Mouse (Mus musculus) stomach, embryonic 15.5 days (tissue): ENCODE data around the gene Pdgfb. TPM values are rescaled to one million over a fixed set of nuclear protein-coding genes. Genes with fewer than 3 reads are reported as not detected.

Experiments
- ATAC-seq: fragments of 200-750 bp; cut with Nextera tagmentation; 2 replicates; pipeline ENCODE4 v1.8.0; 2017; ENCODE audit warnings: low read depth, moderate number of reproducible peaks, moderate TSS enrichment; ENCODE audit not compliant: insufficient read depth, low FRiP score
- H3K27ac ChIP-seq: fragments of 300-500 bp; sonication (generic); 2 replicates; pipeline ENCODE4 v1.5.1; 2015; ENCODE audit warnings: mild to moderate bottlenecking, inconsistent platforms
- H3K27me3 ChIP-seq: fragments of 300-500 bp; sonication (generic); replicated peaks from 2 replicates; pipeline ENCODE4 v1.6.1; 2015; ENCODE audit warnings: inconsistent platforms
- H3K36me3 ChIP-seq: fragments of 300-500 bp; sonication (generic); 2 replicates; pipeline ENCODE4 v1.6.1; 2015; ENCODE audit warnings: inconsistent platforms
- H3K4me1 ChIP-seq: fragments of 300-500 bp; sonication (generic); 2 replicates; pipeline ENCODE4 v1.6.1; 2015; ENCODE audit warnings: inconsistent platforms
- H3K4me2 ChIP-seq: fragments of 300-500 bp; sonication (generic); 2 replicates; pipeline ENCODE4 v1.6.1; 2015; ENCODE audit warnings: mild to moderate bottlenecking, inconsistent platforms
- H3K4me3 ChIP-seq: fragments of 300-500 bp; sonication (generic); replicated peaks from 2 replicates; pipeline ENCODE4 v1.5.1; 2015; ENCODE audit warnings: inconsistent platforms
- H3K9ac ChIP-seq: fragments of 300-500 bp; sonication (generic); 2 replicates; pipeline ENCODE4 v1.6.1; 2015; ENCODE audit warnings: inconsistent platforms
- H3K9me3 ChIP-seq: fragments of 300-500 bp; sonication (generic); 2 replicates; pipeline ENCODE4 v1.6.1; 2016; ENCODE audit warnings: inconsistent platforms
- WGBS: fragments of 180-500 bp; shearing (Covaris S2); methylation state at CpG from one replicate; pipeline ENCODE4 v1.1.7; 2015; 5-methylcytosine and 5-hydroxymethylcytosine counted together
- polyA plus RNA-seq: library from polyadenylated mRNA; unstranded; fragments of >200 nt; fragmentation: Nextera tagmentation; extraction: Ambion mirVana; gene quantifications from 2 replicates; pipeline ENCODE4 v1.2.1, GENCODE M21; 2015

Gene Pdgfb
- polyA plus RNA-seq, 1 experiment from 2014 or later = 4.7 TPM

DNA sequence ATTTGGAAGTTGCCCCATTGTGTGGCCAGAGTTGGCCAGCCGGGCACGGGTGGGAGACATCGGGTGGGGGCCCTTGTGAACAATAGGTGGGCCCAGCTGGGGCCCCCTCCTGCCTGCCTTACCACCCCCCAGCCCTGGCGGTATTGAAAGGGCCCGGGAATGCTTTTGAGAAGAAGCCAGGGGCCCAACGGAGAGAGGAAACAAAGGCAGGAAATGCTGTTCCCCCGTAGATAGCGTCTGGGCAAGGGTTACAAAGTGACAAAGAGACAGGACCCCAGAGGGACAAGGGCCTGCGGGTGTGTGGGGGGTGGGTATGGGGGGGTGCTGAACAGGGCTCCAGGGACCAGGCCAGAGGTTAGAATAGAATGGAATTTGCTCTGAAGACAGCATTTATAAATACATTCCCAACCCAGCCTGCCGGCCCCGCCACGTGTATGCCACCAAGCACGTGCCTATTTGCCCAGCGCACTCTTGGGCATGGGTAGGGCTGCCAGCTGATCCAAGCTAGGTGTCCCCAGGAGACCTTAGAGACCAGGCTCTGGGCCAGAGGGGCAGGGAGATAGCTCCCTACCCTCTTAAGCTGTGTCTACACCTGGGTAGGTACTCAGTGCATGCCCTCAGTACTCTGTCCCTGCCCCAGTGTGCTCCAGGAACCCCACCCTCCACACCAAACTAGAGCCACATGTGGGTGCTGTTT, 10.0 kb downstream of the Pdgfb start:
- H3K9ac ChIP-seq = no peak overlapping the region
- peak; percentile 16; the same call in 1 of the 2 replicates for ATAC-seq
- H3K27me3 ChIP-seq = no peaks in the 10 kb centered on the region
- no peaks in the 10 kb centered on the region for H3K9me3 ChIP-seq
- H3K27ac ChIP-seq = peak overlapping the region; percentile 32; the same call in 1 of the 2 replicates
- H3K4me3 ChIP-seq = no peak overlapping the region
- 40% methylated on average over 14 of the region's 14 CpGs for WGBS
- H3K36me3 ChIP-seq = no peaks in the 10 kb centered on the region
- no peak overlapping the region for H3K4me2 ChIP-seq
- peaks cover 15% of the 10 kb centered on the region for H3K4me1 ChIP-seq

GRCm38 (mm10) chr15:80003581-80003980, 11.2 kb downstream of the Pdgfb start:
- no peaks in the 10 kb centered on the region for H3K9me3 ChIP-seq
- WGBS = 48% methylated on average over 2 of the region's 2 CpGs
- H3K27ac ChIP-seq = no peak overlapping the region
- no peaks in the 10 kb centered on the region for H3K36me3 ChIP-seq
- ATAC-seq = no peak
- no peak overlapping the region for H3K4me3 ChIP-seq
- H3K4me2 ChIP-seq = no peak overlapping the region
- no peak overlapping the region for H3K9ac ChIP-seq
- no peaks in the 10 kb centered on the region for H3K27me3 ChIP-seq
- H3K4me1 ChIP-seq = peaks cover 15% of the 10 kb centered on the region

- no peaks in the 10 kb centered on the region for H3K27me3 ChIP-seq
- H3K4me1 ChIP-seq = peaks cover 15% of the 10 kb centered on the region
- H3K9ac ChIP-seq = no peak overlapping the region
- no peaks in the 10 kb centered on the region for H3K36me3 ChIP-seq
- ATAC-seq = no peak
- no peak overlapping the region for H3K27ac ChIP-seq
- H3K4me3 ChIP-seq = no peak overlapping the region
- H3K9me3 ChIP-seq = no peaks in the 10 kb centered on the region
- 89% methylated on average over 23 of the region's 23 CpGs for WGBS
- H3K4me2 ChIP-seq = no peak overlapping the region
These were observed 13.2 kb downstream of the Pdgfb start for GRCm38 (mm10) chr15:80001601-80002000.

- Histone ChIP-seq H3K36me3 (no peaks in the 10 kb centered on the region), H3K27me3 (no peaks in the 10 kb centered on the region), H3K4me2 (no peak overlapping the region), H3K4me1 (peaks cover 9% of the 10 kb centered on the region; the same call in 1 of the 2 replicates), H3K4me3 (no peak overlapping the region), H3K27ac (no peak overlapping the region), H3K9me3 (no peaks in the 10 kb centered on the region), H3K9ac (no peak overlapping the region)
- 44% methylated on average over 8 of the region's 8 CpGs for WGBS
- no peak for ATAC-seq
These were observed 14.1 kb downstream of the Pdgfb start for GRCm38 (mm10) chr15:80000694-80001093.

GRCm38 (mm10) chr15:79997988-79998387, 16.8 kb downstream of the Pdgfb start:
- no peaks in the 10 kb centered on the region for H3K4me1 ChIP-seq
- no peak overlapping the region for H3K4me2 ChIP-seq
- no peak overlapping the region for H3K9ac ChIP-seq
- no peaks in the 10 kb centered on the region for H3K27me3 ChIP-seq
- 64% methylated on average over 3 of the region's 3 CpGs for WGBS
- no peaks in the 10 kb centered on the region for H3K36me3 ChIP-seq
- H3K27ac ChIP-seq = no peak overlapping the region
- no peak overlapping the region for H3K4me3 ChIP-seq
- no peaks in the 10 kb centered on the region for H3K9me3 ChIP-seq
- ATAC-seq = no peak

DNA sequence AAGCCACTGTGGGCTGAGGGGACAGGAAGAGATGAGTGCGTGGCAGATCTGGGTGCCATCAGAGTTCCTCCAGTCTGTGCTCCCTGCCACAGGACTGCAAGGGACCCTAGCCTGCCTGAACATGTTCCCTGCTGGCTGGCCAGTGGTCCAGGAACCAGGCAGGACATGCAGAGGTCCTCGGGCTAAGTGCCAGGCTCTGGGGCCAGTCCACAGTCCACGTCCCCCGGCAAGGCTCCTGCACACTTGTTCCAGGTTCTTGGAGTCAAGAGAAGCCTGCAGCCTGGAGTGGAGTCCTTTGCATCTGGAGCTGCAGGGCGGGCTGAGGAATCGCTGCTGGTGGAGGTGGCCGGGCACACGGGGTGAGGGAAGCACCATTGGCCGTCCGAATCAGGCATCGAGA, 18.0 kb downstream of the Pdgfb start:
- no peak for ATAC-seq
- Histone ChIP-seq H3K4me2 (no peak overlapping the region), H3K4me1 (no peaks in the 10 kb centered on the region), H3K27me3 (no peaks in the 10 kb centered on the region), H3K36me3 (no peaks in the 10 kb centered on the region), H3K9me3 (no peaks in the 10 kb centered on the region), H3K4me3 (no peak overlapping the region), H3K9ac (no peak overlapping the region), H3K27ac (no peak overlapping the region)
- WGBS = 90% methylated on average over 11 of the region's 11 CpGs

DNA sequence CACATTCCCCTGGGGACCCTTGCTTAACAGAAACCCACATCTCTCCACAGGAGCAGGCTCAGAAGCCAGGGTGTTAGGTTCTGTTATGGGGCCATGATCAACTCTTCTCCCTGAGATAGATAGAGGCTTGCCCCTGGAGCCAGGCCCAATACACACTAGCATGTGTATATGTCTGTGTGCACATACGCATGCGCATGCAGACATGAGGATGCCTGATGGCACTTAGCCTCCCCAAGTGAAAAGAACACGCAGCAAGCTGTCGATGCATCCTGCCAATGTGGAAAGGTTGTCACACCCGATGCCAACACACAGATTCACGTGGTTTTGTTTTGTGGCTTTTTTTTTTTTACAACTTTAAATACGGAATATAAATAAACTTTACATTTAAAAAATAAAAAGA, 19.2 kb downstream of the Pdgfb start:
- Histone ChIP-seq H3K36me3 (no peaks in the 10 kb centered on the region), H3K4me1 (no peaks in the 10 kb centered on the region), H3K9ac (no peak overlapping the region), H3K4me3 (no peak overlapping the region), H3K4me2 (no peak overlapping the region), H3K27me3 (no peaks in the 10 kb centered on the region), H3K27ac (no peak overlapping the region), H3K9me3 (no peaks in the 10 kb centered on the region)
- 90% methylated on average over 7 of the region's 7 CpGs for WGBS
- ATAC-seq = no peak

DNA sequence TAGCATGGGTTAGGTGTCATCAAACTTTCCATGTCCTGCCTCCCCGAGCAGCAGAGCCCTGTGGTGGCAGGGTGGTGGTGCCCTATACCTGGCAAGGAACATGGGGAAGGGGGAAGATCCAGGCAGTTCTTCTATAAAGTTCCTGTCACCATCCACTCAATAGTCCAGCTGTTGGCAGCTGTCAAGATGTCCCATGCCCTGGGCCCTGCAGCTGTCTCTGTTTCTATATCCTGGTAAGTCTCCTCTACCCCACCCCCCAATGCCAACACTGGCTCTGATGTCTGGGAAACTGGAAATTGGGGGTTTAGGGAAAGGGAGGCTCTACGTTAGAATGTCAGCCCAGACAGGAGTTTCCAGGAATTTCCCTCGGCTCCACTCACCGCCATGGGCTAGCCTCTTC, 20.2 kb downstream of the Pdgfb start:
- 76% methylated on average over 4 of the region's 4 CpGs for WGBS
- H3K36me3 ChIP-seq = no peaks in the 10 kb centered on the region
- H3K9ac ChIP-seq = no peak overlapping the region
- H3K27ac ChIP-seq = no peak overlapping the region
- H3K27me3 ChIP-seq = no peaks in the 10 kb centered on the region
- no peak for ATAC-seq
- H3K4me1 ChIP-seq = no peaks in the 10 kb centered on the region
- H3K4me3 ChIP-seq = no peak overlapping the region
- no peaks in the 10 kb centered on the region for H3K9me3 ChIP-seq
- no peak overlapping the region for H3K4me2 ChIP-seq

DNA sequence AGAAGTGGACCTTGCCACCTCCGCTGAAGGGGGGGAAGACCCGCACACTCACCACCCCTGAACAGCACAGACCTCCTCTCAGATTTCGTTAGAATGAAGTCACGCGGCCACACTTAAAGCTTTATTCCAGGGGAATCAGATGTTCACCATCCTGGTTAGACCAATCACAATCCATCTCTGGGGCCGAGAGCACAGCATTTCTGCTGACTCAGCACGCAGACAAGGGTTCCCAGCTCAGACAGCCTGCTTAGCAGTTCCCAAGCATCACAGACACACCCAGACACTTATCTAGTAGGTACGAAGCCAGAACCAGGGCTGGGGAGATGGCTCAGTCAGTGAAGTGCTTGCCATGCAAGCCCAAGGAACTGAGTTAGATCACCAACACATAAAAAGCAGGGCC, 28.6 kb downstream of the Pdgfb start:
- no peaks in the 10 kb centered on the region for H3K4me1 ChIP-seq
- no peak overlapping the region for H3K4me3 ChIP-seq
- ATAC-seq = no peak
- H3K36me3 ChIP-seq = no peaks in the 10 kb centered on the region
- H3K9ac ChIP-seq = no peak overlapping the region
- 65% methylated on average over 8 of the region's 8 CpGs for WGBS
- no peaks in the 10 kb centered on the region for H3K27me3 ChIP-seq
- H3K4me2 ChIP-seq = no peak overlapping the region
- H3K27ac ChIP-seq = no peak overlapping the region
- H3K9me3 ChIP-seq = no peaks in the 10 kb centered on the region

DNA sequence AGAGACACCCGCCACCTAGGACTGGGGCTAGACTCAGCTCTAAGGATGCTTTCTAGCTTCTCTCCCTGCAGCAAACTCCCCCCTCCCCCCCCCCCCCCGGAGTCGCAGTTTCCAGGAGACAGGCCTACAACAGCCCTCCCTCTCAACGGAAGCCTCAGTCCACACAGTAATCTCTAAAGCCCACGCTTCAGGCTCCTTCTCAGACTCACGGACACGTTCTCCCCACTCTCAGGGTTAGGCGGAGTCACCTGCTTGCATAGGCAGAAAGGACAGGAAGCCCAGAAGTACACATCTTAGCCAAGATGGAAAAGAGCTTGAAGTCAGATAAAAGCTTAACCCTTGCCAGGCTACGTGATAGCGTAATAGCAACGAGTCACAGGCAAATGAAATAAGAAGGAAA, 29.3 kb downstream of the Pdgfb start:
- Histone ChIP-seq H3K9ac (no peak overlapping the region), H3K27ac (no peak overlapping the region), H3K36me3 (no peaks in the 10 kb centered on the region), H3K4me1 (no peaks in the 10 kb centered on the region), H3K27me3 (no peaks in the 10 kb centered on the region), H3K4me3 (no peak overlapping the region), H3K9me3 (no peaks in the 10 kb centered on the region), H3K4me2 (no peak overlapping the region)
- 44% methylated on average over 11 of the region's 11 CpGs for WGBS
- no peak for ATAC-seq

DNA sequence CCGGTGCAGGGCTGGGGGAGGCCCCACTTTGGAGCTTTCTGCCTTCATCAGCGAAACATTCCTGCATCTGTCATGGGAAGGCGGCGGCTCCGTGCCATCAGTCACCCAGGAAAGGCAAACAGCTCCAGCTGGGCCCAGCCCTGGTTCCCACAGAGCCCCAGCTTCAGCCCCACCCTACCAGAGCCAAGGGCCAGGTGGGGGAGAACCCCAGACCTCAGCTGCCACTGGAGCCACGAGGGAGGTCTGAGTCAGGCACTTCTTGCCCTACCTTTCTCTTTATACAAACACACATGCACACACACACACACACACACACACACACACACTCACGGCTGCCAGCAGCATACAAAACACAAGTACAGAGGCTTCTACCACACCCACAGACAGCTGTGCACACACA, 30.6 kb downstream of the Pdgfb start:
- no peaks in the 10 kb centered on the region for H3K9me3 ChIP-seq
- peak overlapping the region; percentile 61; the same call in 1 of the 2 replicates for H3K27ac ChIP-seq
- WGBS = 9% methylated on average over 7 of the region's 7 CpGs

DNA sequence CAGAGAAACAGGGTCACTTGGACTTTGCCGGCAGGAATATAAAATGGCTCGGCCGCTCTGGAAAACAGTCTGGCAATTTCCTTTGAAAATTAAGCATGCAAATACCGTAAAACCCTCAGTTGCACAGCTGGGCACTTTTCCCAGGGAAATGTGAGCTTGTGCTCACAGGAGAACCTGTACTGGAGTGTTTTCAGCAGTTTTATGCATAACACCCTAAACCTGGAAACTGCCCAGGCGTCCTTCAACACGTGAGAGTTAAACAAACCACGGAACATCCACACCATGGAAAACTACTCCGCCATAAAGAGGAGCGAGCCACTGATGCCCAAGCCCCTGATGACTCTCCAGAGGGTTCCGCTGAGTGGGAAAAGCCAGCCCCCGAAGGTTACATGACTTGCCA, 34.1 kb downstream of the Pdgfb start:
- no peak for ATAC-seq
- WGBS = 70% methylated on average over 11 of the region's 11 CpGs
- H3K27me3 ChIP-seq = no peaks in the 10 kb centered on the region

More for the DNA sequence above, 30.6 kb downstream of the Pdgfb start:
- Histone ChIP-seq H3K36me3 (no peaks in the 10 kb centered on the region), H3K9ac (no peak overlapping the region), H3K4me3 (no peak overlapping the region), H3K27me3 (no peaks in the 10 kb centered on the region), H3K4me1 (no peaks in the 10 kb centered on the region), H3K4me2 (no peak overlapping the region)
- peak; percentile 92 for ATAC-seq

DNA sequence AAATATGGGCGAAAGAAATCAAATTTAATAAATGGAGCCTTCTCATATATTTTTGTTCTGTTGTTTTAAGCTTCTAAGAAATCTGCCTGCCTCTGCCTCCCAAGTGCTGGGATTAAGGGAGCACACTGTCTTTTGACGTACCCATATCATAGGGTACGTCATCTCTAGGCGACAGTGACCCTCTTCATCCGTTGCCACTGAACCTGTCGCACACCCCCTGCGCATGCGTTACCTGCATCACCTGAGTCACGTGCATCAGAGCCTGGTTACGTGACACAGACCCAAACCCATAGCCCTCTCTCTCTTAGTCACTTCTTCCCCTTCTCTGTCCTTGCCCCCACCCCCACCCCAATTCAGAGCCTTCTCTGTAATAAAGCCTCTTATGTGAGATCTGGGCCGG, 42.6 kb downstream of the Pdgfb start:
- no peak overlapping the region for H3K4me3 ChIP-seq
- no peak overlapping the region for H3K9ac ChIP-seq
- no peaks in the 10 kb centered on the region for H3K27me3 ChIP-seq
- WGBS = 95% methylated on average over 11 of the region's 11 CpGs
- H3K9me3 ChIP-seq = no peaks in the 10 kb centered on the region
- ATAC-seq = no peak
- no peaks in the 10 kb centered on the region for H3K36me3 ChIP-seq
- no peak overlapping the region for H3K4me2 ChIP-seq
- no peaks in the 10 kb centered on the region for H3K4me1 ChIP-seq
- H3K27ac ChIP-seq = no peak overlapping the region

More for the DNA sequence above, 34.1 kb downstream of the Pdgfb start:
- no peaks in the 10 kb centered on the region for H3K4me1 ChIP-seq
- no peak overlapping the region for H3K27ac ChIP-seq
- H3K4me3 ChIP-seq = no peak overlapping the region
- H3K9ac ChIP-seq = no peak overlapping the region
- no peaks in the 10 kb centered on the region for H3K36me3 ChIP-seq
- H3K9me3 ChIP-seq = no peaks in the 10 kb centered on the region
- no peak overlapping the region for H3K4me2 ChIP-seq
